Mouse (Mus musculus): ENCODE data around the gene Gm960.

Gm960 gene

DNA sequence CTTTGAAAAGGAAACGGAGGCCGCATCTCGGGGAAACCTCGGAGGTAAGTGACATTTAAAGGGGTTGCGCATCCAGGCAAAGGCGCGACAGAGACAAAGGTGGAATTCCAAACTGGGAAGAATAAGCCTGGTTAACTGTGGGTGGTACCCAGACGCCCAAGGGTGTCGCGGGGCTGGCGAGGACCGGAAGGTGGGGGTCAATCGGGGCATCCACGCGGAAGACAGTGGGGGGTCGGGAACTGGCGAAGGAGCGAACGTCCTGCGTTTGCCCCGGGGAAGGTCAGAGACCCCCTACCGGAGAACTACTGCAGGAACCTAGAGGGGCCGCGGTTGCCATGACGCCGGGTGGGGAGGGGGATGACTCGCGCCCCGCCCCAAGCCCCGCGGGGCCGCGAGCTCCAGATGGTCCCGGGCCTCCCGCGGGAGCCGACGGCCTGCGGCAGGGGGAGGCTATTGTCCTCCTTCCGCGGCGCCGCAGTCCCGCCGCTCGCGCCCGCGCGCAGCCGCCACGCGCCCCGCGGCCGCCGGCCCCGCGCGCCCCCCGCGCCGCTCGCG is 13.2 kb upstream of the Gm960 start:
- no peak for DNase-seq (ENCODE audit: low spot score in 2 of 2)

DNA sequence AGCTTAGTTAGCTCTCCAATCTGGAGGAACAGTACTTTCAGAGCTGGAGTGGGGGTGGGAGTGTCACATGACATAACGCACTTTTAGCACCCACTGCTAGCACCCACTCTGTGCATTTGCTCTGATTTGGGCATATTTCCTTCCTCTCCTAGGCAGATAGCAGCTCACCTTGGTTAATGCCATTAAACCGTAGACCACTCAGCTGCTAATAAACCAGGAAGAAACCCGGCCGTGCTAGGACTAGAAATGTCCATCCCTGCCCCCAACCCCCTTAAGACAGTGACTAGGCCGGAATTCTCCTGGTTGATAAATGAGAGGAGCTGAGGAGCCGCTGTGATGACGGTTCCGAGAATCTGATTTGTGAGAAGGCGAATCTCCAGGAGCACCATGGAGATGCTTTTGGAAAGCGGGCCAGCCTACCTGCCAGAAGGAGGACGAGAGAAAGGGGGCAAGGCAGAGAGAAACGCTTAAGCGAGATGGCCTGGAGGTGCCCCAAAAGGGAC is 12.7 kb upstream of the Gm960 start, which contains the start of gene Sptbn2:
Sptbn2 (plus strand) TSS at position 70 of the 503 bp plus-strand sequence.
- peak; percentile 84 to 87 for DNase-seq (ENCODE audit: low spot score in 2 of 2)

DNA sequence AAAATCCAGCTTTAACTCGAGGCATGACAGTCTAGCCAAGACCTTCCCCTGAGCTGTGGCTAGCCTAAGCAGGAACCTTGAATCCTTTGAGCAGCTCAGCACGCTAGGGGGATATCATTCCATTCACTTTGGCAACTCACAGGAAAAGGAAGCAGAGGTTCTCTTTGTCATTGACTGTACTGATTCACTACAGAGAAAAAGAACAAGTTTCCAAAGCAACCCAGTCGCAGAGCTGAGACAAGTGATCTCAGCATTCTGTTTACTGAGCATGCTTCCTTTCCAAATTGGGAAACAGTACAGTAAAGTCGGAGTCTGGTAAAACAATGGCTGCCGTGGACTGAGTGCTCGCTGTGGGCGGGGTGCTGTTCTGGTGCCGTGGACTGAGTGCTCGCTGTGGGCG is 10.3 kb upstream of the Gm960 start:
- no peak for DNase-seq (ENCODE audit: low spot score in 2 of 2)

DNA sequence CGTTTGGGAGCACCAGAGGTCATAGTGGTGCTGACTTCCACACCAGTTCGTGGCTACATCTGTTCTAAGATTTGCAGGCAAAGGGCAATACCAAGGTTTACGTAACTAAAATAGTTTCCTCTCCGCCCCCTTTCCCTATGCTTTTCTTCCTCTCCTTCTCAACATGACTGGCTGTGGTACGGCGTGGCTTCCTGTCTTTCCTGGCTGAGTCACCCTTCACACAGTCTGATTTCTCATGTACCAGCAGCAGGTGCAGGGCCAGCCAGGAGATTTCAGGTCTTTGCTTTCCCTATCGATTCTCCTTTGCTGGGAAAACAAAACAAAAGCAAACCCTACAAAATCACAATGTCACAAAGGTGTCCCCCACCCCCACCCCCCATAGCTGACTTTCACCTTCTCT is 2.8 kb upstream of the Gm960 start:
- DNase-seq (ENCODE audit: low spot score in 2 of 2) = no peak

DNA sequence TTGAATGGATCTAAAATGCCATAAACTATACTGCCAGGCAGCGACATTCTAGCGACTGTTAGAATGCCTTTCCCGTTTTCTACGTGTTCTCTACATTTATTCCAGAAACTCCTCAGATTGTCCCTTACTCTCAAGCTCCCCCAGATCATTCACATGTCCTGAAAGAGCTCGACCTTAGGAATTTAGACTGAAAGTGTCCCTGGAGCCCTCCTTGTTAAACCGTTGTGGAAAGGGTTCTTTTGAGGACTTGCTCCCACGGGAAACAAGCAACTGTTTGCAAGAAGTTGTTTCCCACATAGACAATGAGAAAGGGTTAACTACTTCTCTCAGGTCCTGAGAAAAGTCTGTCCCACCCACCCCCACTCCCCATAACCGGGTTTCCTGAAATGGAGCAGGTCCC is 2.2 kb upstream of the Gm960 start:
- no peak for DNase-seq (ENCODE audit: low spot score in 2 of 2)

DNA sequence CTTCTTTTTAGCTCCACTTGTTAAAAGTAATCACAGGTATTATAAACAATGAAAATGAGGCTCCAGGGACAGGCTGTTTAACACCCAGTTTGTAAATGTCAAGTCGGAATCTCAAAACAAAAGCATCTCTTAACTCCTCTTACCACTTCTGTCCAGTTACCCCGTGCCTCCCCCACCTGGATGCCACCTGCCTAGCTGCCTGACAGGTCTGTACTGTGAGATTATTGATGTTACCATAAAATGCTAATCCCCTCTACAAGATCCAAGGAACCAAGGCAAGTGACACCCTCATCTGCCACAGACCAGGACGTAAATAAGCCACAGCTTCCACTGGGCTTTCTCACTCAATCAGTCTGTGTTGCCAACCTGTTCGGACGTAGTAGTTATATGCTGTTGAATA is 1.4 kb upstream of the Gm960 start:
- DNase-seq (ENCODE audit: low spot score in 2 of 2) = no peak

DNA sequence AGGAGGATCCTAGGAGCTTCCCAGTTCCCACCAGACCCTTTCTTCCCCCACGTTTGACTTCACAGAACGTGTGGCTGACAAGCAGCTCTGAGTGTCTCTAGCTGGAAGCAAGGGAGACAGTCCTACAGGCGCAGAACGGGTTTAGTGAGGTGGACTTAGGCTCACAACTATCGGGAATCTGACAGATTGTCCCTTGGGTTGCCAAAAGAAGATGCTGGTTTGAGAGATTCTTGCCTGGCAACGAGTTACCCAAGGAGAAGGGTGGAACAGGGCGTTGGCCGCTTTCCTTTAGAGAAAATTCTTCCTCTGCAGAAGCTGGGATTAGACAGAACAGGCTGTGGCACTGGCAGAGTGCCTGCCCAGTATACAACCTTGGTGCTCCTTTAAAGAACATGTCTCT is 388 bp upstream of the Gm960 start:
- peak in 1 of 2 experiments; percentile 67 for DNase-seq (ENCODE audit: low spot score in 2 of 2)

DNA sequence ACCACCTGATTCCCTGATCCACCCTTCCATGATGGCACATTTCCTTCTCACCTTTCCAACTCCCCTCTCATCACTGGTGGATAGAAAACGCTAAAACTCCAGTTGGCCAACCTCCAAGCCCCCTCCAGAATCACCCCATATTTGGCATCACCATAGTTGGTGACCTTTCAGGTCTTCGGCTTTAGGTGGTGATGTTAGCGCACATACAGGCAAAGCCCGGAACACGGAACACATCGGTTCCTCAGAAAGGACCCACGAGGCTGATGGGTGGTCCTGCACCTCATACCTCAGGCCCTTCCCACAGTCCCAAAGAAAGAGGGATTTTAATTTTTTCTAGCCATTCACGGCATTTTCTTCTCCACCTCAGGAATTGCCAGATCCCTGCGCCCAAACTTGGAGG is 747 bp downstream of the Gm960 start:
- DNase-seq (ENCODE audit: low spot score in 2 of 2) = no peak

DNA sequence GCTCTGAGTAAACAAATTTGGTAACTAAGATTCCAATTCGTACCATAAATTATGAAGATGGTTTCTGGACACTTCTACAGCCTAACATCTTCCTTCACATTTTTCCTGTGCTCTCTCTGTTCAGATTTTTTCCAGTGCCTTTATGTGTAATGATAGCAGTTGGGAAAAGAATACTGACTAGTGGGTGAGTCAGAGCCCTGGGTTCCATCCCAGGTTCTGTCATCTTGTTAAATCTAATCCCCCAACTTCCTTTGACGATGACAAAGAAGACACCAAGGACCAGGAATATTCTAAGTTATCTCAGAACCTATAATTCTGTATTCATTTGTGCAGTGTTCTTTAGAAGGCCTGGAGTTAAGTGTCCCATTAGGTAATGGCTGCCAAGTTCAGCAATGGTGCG is 1.3 kb downstream of the Gm960 start:
- no peak for DNase-seq (ENCODE audit: low spot score in 2 of 2)

DNA sequence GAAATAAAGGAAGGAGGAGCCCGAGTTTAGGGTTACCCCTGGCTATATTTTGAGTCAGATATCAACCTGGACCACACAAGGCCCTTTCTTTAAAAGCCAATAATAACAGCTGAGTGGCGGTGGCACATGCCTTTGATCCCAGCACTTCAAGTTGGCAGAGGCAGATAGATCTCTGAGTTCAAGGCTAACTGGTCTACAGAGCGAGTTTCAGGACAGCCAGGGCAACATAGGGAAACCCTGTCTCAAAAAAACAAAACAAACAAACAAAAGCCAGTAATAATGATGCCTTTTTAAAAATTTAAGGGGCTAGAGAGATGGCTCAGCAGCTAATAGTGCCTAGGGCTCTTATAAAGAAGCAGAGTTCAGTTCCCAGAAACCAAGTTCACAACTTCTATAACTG is 4.1 kb downstream of the Gm960 start:
- DNase-seq (ENCODE audit: low spot score in 2 of 2) = no peak

DNA sequence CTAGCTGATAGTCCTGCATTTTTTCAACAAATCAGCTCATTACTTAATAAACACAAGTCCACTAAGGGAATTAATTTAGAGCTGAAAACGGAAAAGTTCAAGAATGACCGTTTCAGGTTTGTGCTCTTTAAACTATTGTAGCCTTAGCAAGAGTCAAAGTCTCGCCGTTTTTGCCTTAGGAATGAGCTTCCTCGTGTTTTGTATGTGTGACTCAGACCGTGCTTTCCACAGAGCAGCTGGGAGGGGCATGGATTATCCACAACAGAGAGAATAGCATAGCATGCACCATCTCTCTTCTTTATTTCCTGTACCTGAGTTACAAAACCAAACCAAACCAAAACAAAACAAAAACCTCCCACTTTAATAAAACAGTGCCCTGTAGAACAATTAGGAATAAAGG is 26.1 kb downstream of the Gm960 start:
- no peak for DNase-seq (ENCODE audit: low spot score in 2 of 2)

DNA sequence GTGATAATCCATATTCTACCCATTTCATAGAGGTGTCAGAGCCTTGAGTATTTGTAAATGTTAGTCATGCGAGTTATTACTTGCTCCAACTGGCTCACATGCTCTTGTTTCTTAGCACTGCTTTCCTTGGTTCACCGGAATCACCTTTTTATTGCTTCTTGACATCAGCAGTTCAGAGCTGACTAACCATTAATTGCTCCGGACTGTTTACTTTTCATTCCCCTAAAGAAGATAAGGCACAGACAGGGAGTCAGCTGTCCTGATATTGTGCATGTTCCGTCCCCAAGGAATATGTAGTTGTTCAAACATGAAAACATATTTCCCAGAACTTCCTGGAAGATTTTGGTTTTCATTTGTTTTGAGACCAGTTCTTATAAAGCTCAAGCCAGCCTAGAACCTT is 27.7 kb downstream of the Gm960 start:
- no peak for DNase-seq (ENCODE audit: low spot score in 2 of 2)

DNA sequence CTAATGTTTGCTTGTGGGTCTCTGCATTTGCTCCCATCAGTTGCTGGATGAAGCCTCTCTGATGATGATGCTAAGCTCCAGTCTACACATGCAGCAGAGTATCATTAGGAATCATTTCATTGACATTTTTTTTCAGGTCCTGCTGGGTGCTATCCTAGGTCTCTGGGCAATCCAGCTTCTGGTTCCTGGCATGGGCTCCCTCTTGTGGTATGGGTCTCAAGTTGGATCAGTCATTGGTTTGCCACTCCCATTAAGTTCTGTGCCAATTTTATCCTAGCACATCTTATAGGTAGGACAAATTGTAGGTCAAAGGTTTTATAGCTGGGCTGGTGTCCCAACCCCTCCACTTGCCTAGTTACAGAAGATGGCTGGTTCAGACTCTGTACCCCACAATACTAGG is 31.7 kb downstream of the Gm960 start:
- no peak for DNase-seq (ENCODE audit: low spot score in 2 of 2)

DNA sequence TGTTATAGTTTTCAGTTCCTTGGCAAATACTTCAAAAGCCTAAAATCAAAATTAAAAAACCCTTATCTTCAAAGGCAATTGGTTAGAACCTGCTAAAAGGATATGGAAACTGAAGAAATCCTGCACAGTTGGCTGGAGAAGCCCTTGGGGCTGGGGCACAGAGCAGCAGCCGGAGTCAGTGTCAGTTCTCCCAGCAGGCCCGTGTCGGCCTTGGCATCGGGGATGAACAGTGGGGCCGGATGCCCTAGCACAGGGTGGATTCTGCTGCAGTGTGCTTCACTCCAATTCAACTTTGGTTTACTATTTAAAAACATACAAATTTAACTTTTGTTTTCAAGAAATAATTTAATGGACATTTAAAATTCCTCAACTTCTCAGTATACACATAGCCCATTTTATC is 40.3 kb downstream of the Gm960 start:
- DNase-seq (ENCODE audit: low spot score in 2 of 2) = no peak

DNA sequence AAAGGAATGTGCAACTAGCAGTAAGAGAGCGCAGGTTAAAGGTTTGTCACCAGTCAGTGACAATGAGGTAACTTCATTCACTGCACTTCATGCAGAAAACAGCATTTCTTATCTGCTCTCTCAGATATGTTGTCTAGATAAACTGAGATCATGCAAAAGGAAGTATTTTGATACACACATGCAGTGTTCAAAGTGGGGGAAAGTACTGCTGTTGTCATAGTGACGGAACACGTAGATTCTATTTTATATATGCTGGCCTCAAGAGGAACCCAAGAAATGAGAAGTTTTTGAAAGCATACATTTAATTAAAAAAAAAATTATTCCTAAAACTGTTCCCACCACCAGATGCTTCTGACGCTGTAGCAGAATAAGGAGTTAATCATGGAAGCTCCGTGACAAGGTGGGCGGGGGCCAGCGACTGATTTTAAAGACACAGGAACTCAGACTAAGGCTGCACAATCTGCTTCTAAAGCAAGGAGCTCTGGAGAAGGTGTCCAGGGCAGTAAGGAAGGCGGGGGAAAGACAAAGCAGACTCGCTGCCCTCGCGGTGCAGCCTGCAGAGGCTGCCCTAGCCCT is 51.5 kb downstream of the Gm960 start:
- peak in 1 of 2 experiments; percentile 76 for DNase-seq (ENCODE audit: low spot score in 2 of 2)

DNA sequence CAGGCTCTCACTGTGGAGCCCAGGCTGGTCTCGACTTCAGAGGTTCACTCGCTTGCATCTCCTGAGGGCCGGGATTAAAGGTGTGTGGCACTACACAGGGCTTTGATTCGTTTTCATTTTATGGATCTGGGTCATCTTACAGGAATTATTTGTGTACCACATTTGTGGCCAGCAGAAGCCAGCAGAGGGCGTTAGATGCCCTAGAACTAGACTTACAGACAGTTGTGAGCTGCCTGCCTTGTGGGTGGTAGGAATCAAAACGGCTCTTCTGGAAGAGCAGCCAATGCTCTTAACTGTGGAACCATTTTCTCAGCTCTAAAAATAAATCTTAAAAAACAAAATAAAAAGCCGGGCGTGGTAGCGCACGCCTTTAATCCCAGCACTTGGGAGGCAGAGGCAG is 54.2 kb downstream of the Gm960 start:
- peak in 1 of 2 experiments; percentile 89 for DNase-seq (ENCODE audit: low spot score in 2 of 2)

DNA sequence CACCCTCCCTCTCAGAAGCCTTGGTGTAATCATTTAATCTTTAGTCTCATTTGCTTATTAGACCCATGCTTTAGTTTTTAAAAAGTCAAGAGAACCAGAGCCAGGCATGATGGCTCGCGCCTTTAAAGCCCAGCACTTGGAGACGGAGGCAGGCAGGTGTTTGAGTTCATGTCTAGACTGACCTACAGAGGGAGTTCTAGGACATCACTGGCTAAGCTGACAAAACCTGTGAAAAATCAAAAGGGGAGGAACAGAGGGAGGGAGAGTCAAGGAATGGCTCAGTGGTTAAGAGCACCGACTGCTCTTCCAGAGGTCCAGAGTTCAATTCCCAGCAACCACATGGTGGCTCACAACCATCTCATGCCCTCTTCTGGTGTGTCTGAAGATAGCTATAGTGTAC is 62.5 kb downstream of the Gm960 start:
- no peak for DNase-seq (ENCODE audit: low spot score in 2 of 2)

DNA sequence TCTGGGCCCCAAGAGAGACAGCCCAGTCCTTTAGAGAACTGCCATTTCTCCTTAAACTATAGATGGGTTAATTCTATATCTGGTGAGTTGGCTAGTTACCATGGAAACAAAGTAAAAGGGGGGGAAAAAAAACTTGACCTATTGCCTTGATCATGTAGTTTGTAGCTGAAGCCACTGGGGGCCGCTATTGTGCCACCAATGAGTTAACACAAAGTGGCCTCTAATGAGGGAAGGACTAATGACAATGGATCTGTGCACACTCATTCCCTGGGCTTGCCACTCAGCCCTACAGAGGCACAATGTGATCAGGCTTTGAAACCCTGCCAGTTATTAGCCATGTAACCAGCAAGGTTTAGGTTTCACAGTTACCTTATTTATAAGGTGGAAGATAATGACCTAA is 69.6 kb downstream of the Gm960 start:
- peak in 1 of 2 experiments; percentile 75 for DNase-seq (ENCODE audit: low spot score in 2 of 2)

DNA sequence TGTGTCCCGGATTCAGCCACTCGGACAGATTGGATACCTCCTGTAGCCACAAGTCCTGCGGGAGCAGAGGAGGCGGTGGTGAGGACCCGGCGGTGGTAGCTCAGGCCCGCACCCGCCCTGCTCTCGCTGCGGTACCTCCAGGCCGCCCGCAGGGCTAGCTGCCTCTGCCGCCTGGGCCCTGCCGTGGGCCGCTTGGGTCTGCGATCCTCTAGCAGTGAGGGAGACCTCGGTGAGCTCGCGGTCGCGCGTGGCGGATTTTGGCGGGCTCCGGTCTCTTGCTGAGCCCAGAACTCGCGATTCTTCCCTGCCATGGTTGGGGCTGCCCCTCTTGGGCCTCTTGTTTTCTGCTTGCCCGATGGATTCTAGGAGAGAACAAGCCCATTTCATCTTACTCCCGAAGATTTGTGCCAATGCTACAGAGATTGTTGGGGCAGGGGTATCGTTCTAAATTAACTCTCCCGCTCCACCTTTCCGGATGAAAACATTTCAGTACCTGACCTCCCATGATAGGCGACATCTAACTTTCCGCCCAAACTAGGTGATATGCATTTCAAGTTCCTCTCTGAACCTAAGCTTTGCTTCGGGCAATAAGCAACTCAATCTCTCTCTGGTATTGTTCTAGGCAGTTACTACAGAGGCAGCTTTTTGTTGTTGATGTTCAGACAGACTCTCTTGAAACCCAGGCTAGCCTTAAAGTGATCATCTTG is 72.5 kb downstream of the Gm960 start:
- no peak for DNase-seq (ENCODE audit: low spot score in 2 of 2)

DNA sequence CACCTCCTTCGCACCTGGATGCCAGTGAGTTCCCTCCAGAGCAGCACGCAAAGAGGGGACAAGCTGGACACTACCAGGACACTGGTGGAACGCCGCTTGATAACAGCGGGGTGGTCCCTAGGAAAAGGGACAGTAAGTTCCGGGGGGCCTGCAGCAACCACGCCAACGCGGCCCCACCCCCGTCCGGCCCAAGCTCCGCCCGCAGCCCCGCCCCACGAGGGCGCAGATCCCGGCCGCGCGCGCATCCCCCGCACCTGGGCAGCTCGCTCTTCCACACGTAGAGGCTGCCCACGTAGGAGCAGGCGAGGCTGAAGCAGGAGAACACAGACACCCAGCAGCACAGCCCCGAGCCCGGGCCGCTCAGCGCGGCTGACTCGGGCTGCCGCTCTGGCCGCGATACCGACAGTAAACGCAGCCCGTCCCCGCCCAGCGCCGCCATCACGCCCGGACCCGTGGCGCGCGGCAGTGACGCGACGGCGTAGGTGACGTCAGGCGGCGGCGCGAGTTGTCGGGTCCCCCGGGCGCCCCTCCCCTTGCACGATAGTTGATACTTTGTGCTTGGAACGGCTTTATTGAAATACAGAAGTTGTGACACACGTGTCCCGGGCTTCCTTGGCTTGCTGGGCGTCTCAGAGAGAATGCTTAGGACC is 73.2 kb downstream of the Gm960 start, which contains the start of gene Rce1:
Rce1 (minus strand) TSS at position 463 of the 650 bp plus-strand sequence.
- DNase-seq (ENCODE audit: low spot score in 2 of 2) = peak in 1 of 2 experiments; percentile 86

DNA sequence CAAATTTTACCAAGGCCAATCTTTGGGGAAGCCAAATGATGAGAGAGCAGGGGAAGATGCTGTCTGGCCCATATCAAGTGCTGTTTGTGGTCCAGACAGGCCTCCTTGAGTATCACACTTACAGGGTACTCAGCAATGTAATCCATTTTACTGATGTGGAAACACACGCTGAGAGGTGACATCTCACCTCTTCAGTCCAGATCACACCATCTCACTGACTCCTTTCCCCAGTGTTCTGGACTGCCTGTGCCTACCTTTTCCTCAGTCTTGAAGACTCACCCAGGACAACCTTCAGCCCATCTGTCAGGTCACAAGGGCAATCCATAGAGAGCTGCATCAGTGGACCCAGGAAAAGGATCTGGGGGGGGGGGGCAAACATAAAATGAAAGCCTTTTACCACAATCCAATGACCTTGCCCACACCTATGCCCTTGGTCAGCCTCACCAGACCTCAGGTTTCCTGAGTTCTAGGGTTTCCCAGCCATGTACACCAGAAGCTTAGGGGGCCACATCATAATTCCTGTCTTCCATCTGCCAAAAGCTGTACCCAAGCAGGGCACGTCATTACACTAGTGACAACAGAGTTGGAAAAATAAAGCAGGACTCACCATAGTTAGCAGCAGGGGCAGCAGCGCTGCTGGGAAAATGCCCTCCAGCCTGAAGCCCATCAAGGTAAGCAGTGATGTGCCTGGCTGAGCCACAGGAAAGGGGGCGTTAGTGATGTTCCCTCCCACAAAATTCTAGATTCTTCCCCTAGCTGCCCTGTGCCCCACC is 73.9 kb downstream of the Gm960 start:
- DNase-seq (ENCODE audit: low spot score in 2 of 2) = no peak

DNA sequence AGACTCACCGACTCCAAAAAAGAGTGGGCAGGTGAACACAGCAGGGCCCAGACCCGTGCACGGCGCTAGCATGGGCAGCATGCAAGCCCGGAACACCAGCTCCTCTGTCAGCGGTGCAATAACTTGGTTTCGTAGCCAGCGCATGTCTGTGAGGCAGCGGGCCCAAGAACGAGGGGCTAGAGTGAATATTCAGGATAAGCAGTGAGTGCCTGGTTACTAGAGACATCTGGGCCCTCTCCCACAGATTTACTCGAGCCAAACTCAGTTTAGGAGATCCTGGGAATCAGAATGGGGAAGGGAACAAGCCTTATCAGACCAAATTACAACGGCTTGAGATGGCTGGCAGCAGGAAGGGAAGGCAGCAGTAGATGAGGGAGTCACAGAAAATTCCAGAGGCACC is 74.5 kb downstream of the Gm960 start:
- no peak for DNase-seq (ENCODE audit: low spot score in 2 of 2)
